Mouse (Mus musculus) bone marrow, adult 2 months (tissue): ENCODE measurements around the gene Zer1. TPM values are rescaled to one million over a fixed set of nuclear protein-coding genes. Genes with fewer than 3 reads are reported as not detected.

ENCODE experiments used
- H3K27ac ChIP-seq: fragments of 200-500 bp; 2 replicates; pipeline ENCODE4 v1.5.1; 2012; ENCODE audit warnings: low read depth, mild to moderate bottlenecking, control low read depth, inconsistent platforms, low read length; ENCODE audit not compliant: control insufficient read depth, poor library complexity, insufficient read depth
- H3K4me1 ChIP-seq: fragments of 200-500 bp; 2 replicates; pipeline ENCODE4 v1.6.1; 2011; ENCODE audit warnings: low read length; ENCODE audit not compliant: control insufficient read depth, insufficient read depth
- H3K4me3 ChIP-seq: fragments of 200-500 bp; replicated peaks from 2 replicates; pipeline ENCODE3; 2011; ENCODE audit warnings: mild to moderate bottlenecking, low read depth, low read length, control low read depth; ENCODE audit not compliant: control insufficient read depth
- CTCF ChIP-seq: fragments of 200-500 bp; IDR thresholded peaks from 2 replicates; pipeline ENCODE4 v1.5.1; 2011; ENCODE audit warnings: low read length, control low read depth; ENCODE audit not compliant: control insufficient read depth, insufficient read depth
- POLR2A ChIP-seq: fragments of 200-500 bp; IDR thresholded peaks from 2 replicates; pipeline ENCODE4 v1.6.1; 2011; ENCODE audit warnings: low read depth, mild to moderate bottlenecking, control low read depth, low read length, borderline replicate concordance; ENCODE audit not compliant: control insufficient read depth
- WGBS: fragments of 180-500 bp; shearing (Covaris S2); methylation state at CpG from one replicate; pipeline ENCODE4 v1.1.7; 2018; 5-methylcytosine and 5-hydroxymethylcytosine counted together
- polyA plus RNA-seq: library from polyadenylated mRNA; stranded (reverse); fragments of >200 nt; gene quantifications from 2 replicates; pipeline ENCODE4 v1.2.4, GENCODE M21; 2011; ENCODE audit warnings: low replicate concordance; ENCODE audit not compliant: missing spikeins, insufficient read depth, insufficient read length

The Zer1 gene
- polyA plus RNA-seq, 1 experiment = 24.8 TPM

DNA sequence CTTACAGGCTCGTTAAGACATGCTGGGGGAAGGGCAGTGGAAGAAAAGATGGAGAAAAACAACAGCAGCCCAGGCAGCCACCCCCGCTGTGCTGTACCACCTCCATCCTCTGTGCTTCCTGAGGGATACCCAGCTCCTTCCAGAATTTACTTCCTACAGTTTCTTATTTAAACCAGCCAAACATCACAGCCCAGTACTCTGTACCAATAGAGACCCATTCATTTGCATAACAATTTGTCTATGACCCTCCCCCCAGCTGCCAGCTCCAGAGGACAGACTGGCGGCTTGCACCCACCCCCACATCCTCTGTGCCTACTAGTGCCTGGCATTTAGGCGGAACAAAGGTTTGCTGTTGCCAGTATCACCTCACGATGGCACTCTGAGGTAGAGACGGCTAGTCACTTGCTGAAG, 4.7 kb downstream of the Zer1 start:
- no peak for TF ChIP-seq CTCF
- TF ChIP-seq POLR2A = no peak
- H3K4me3 ChIP-seq = no peak overlapping the region
- 71% methylated on average over 6 of the region's 6 CpGs for WGBS
- H3K27ac ChIP-seq = no peak overlapping the region
- H3K4me1 ChIP-seq = peaks cover 2% of the 10 kb centered on the region

DNA sequence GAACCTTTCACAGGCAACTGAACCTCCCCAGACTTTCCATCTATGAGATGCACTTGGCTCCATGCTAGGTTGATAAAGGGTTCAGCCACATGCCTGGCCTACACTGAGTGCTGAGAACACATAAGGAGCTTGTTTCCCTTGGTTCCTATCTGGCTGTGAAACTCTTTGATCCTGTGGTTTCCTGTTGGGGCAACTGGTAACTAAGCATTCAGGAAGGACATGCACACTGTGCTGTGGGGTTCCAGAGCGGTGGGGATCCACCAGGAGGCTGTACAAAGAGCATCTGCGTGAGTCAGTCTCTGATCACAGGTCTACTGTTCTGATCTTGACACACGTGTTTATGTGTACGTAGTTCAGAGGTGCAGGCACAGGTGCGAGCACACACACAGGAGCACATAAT, 11.8 kb downstream of the Zer1 start:
- Histone ChIP-seq H3K4me3 (no peak overlapping the region), H3K4me1 (peaks cover 3% of the 10 kb centered on the region), H3K27ac (no peak overlapping the region)
- 17% methylated on average over 5 of the region's 5 CpGs for WGBS
- TF ChIP-seq CTCF (no peak), POLR2A (no peak)

DNA sequence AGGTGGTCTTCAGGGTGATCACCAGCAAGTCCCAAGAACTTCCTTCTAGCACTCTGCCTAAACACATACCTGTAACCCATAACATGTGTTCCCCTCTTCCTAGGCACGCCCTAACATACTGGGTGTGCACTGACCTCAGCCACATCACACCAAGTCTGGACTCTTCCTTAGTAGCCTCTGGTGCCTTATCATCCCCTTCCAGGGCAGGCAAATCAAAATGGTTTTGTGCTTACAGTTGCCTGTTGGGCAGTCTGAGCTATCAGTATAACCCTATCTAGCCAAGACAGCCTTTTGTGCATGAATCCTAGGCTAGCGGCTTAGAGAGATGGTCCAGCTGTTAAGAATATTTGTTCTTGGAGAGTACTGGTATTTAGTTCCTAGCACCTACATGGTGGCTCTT, 12.9 kb downstream of the Zer1 start:
- Histone ChIP-seq H3K4me1 (peaks cover 3% of the 10 kb centered on the region), H3K4me3 (no peak overlapping the region), H3K27ac (no peak overlapping the region)
- TF ChIP-seq POLR2A (no peak), CTCF (no peak)
- WGBS = 61% methylated on average over 2 of the region's 2 CpGs

GRCm38 (mm10) chr2:30108260-30108659, 16.1 kb downstream of the Zer1 start:
- H3K4me1 ChIP-seq = peaks cover 3% of the 10 kb centered on the region
- H3K27ac ChIP-seq = no peak overlapping the region
- 90% methylated on average over 4 of the region's 4 CpGs for WGBS
- H3K4me3 ChIP-seq = no peak overlapping the region
- no peak for TF ChIP-seq CTCF
- no peak for TF ChIP-seq POLR2A

- no peak overlapping the region for H3K4me3 ChIP-seq
- TF ChIP-seq CTCF (no peak), POLR2A (no peak)
- H3K4me1 ChIP-seq = peaks cover 1% of the 10 kb centered on the region
- 93% methylated on average over 5 of the region's 5 CpGs for WGBS
- H3K27ac ChIP-seq = no peak overlapping the region
Observed at GRCm38 (mm10) chr2:30107646-30108045, 16.7 kb downstream of the Zer1 start.

- Histone ChIP-seq H3K4me1 (peaks cover 1% of the 10 kb centered on the region), H3K4me3 (no peak overlapping the region), H3K27ac (no peak overlapping the region)
- no peak for TF ChIP-seq POLR2A
- peak; percentile 86 for TF ChIP-seq CTCF
Observed at GRCm38 (mm10) chr2:30106364-30106763, 18.0 kb downstream of the Zer1 start.

DNA sequence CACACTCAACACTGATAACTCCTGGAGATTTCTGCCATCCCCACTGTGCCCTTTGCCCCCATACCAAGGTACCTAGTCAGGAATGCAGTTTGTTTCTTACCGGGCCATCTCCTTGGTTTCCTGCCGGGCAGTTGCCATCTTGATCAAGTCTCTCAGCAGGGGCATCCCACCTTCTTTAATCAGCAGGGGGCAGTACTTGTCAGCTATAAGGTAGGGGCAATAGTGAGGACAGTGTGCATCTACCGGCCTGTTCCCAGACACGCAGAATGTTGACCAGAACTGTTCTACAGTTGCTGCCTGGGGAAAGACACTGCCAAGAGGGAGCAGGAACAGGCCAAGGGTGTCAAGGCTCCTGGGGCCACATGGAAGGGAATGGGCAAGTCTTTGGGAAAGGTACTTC, 24.2 kb downstream of the Zer1 start:
- TF ChIP-seq CTCF = no peak
- no peak for TF ChIP-seq POLR2A
- Histone ChIP-seq H3K27ac (no peak overlapping the region), H3K4me1 (no peaks in the 10 kb centered on the region), H3K4me3 (no peak overlapping the region)
- 77% methylated on average over 4 of the region's 4 CpGs for WGBS

DNA sequence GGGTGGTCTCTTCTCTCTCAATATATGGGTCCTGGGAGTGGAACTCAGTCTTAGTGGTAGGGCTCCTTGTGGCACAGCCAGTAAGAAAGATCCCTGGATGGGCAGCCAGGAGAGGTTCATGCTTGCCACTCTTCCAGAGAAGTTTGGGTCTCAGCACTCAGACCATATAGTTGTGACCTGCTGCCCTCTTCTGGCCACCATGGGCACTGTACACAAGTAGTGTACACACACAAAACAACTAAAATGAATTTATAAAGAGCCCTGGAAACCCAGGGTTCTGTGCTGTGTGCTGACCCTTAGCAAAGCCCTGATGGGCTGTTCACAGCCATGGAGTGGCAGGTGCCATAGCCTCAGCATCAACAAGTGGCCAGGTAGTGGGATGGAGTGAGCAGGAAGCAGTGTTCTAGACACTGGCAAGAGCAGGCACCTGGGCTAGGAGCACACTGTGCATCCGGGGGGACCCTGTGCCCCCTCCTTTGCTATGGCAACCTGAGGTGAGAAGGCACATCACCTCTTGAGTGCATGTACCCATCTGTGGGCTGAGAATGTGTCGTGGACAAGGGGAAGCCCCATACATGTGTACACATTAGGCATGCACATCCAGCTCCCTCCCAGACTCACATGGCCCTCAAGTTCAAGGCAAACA, 28.4 kb downstream of the Zer1 start:
- Histone ChIP-seq H3K4me1 (no peaks in the 10 kb centered on the region; the same call in 1 of the 2 replicates), H3K27ac (no peak overlapping the region), H3K4me3 (no peak overlapping the region)
- TF ChIP-seq POLR2A (no peak), CTCF (peak; percentile 80)
- 69% methylated on average over 2 of the region's 2 CpGs for WGBS

DNA sequence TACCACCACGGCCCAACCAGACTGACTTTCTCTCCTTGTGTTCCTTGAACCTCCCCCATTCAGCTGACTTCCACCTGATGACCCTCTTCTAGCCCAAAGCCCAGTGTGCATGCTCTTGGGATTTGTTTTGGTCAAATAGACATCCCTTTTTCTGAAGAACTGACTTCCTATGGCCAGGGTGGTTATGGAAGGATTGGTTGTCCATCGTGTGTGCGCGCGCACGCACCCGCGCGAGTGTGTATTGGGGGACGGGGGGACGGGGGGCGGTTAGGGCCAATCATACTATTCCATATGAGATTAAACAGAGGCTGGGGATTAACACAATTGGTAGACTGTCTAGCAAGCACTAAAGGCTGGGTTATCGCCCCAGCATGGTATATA, 30.2 kb downstream of the Zer1 start:
- 2% methylated on average over 13 of the region's 13 CpGs for WGBS
- Histone ChIP-seq H3K4me1 (no peaks in the 10 kb centered on the region; the same call in 1 of the 2 replicates), H3K27ac (no peak overlapping the region), H3K4me3 (peak overlapping the region; percentile 56)
- TF ChIP-seq CTCF (no peak), POLR2A (no peak)
